Mouse (Mus musculus) gastrocnemius, postnatal 36 days (tissue): ENCODE results near the gene Slc37a1. TPM values are rescaled to one million over a fixed set of nuclear protein-coding genes. Genes with fewer than 3 reads are reported as not detected.
A peak's percentile ranks its signal among the peaks of the same experiment; 100 is the strongest.

Source experiments
- DNase-seq, 2 experiments: peaks; one replicate each; pipeline ENCODE4 v3.0.0; 2022
- intact Hi-C: fragments of 180-260 bp; cut with DNase I; formaldehyde crosslinking; loops from one replicate; pipeline ENCODE4 v1.15.1; 2025
- total RNA-seq, 2 experiments: library from RNA; stranded (reverse); gene quantifications; 2 replicates each; pipeline ENCODE4 v1.2.3; 2021

Slc37a1 gene
- total RNA-seq, 2 experiments from 2014 or later: 3.3 to 3.6 TPM

- no peak for DNase-seq
- intact Hi-C loops: no loop called here
These were observed 26.1 kb downstream of the Slc37a1 start for GRCm38 (mm10) chr17:31312648-31313047.

- DNase-seq: no peak
- intact Hi-C loops: no loop called here
These were observed 28.6 kb downstream of the Slc37a1 start for GRCm38 (mm10) chr17:31315046-31315792.

- no peak for DNase-seq
- intact Hi-C loops: no loop called here
These were observed 29.4 kb downstream of the Slc37a1 start for GRCm38 (mm10) chr17:31315993-31316392.

- no peak for DNase-seq
- intact Hi-C loops: no loop called here
These were observed 30.4 kb downstream of the Slc37a1 start for GRCm38 (mm10) chr17:31316998-31317397.

- intact Hi-C loops: no loop called here
- DNase-seq: no peak
These were observed 31.1 kb downstream of the Slc37a1 start for GRCm38 (mm10) chr17:31317521-31318272.

- intact Hi-C loops: no loop called here
- DNase-seq: no peak
These were observed 32.5 kb downstream of the Slc37a1 start for GRCm38 (mm10) chr17:31318906-31319767.

- intact Hi-C loops: no loop called here
- DNase-seq: no peak
These were observed 34.8 kb downstream of the Slc37a1 start for GRCm38 (mm10) chr17:31321425-31321824.

- DNase-seq: no peak
- intact Hi-C loops: no loop called here
These were observed 35.9 kb downstream of the Slc37a1 start for GRCm38 (mm10) chr17:31322446-31322845.

- intact Hi-C loops: no loop called here
- DNase-seq: no peak
These were observed 36.8 kb downstream of the Slc37a1 start for GRCm38 (mm10) chr17:31323379-31323778.

- no peak for DNase-seq
- intact Hi-C loops: no loop called here
These were observed 37.6 kb downstream of the Slc37a1 start for GRCm38 (mm10) chr17:31324227-31324626.

- intact Hi-C loops: loop anchor here (5.0 kb wide), 1 partner anchor 337 kb away; no protein-coding TSS in a partner anchor
- DNase-seq: no peak
These were observed 39.0 kb downstream of the Slc37a1 start for GRCm38 (mm10) chr17:31325451-31326219.

GRCm38 (mm10) chr17:31326220-31326852, 39.7 kb downstream of the Slc37a1 start:
- DNase-seq: no peak
- intact Hi-C loops: loop anchor here (5.0 kb wide), 1 partner anchor 336 kb away; no protein-coding TSS in a partner anchor

GRCm38 (mm10) chr17:31328466-31328865, 41.9 kb downstream of the Slc37a1 start:
- intact Hi-C loops: loop anchor here (5.0 kb wide), 1 partner anchor 334 kb away; no protein-coding TSS in a partner anchor
- no peak for DNase-seq

GRCm38 (mm10) chr17:31330622-31331021, 44.0 kb downstream of the Slc37a1 start:
- intact Hi-C loops: loop anchor here (5.0 kb wide), 1 partner anchor 162 kb away; no protein-coding TSS in a partner anchor
- DNase-seq: peak; percentile 34 to 56

GRCm38 (mm10) chr17:31331273-31331672, 44.7 kb downstream of the Slc37a1 start:
- intact Hi-C loops: loop anchor here (5.0 kb wide), 1 partner anchor 161 kb away; no protein-coding TSS in a partner anchor
- DNase-seq: no peak

- DNase-seq: no peak
- intact Hi-C loops: loop anchor here (5.0 kb wide), 1 partner anchor 160 kb away; no protein-coding TSS in a partner anchor
These were observed 45.3 kb downstream of the Slc37a1 start for GRCm38 (mm10) chr17:31331920-31332319.

- no peak for DNase-seq
- intact Hi-C loops: loop anchor here (5.0 kb wide), 1 partner anchor 160 kb away; no protein-coding TSS in a partner anchor
These were observed 45.7 kb downstream of the Slc37a1 start for GRCm38 (mm10) chr17:31332333-31332732.

GRCm38 (mm10) chr17:31334509-31335260, 48.1 kb downstream of the Slc37a1 start:
- no peak for DNase-seq
- intact Hi-C loops: loop anchor here (5.0 kb wide), 1 partner anchor 158 kb away; no protein-coding TSS in a partner anchor
